Mouse (Mus musculus): Measurements from ENCODE around the gene Mpp6. TPM values are rescaled to one million over a fixed set of nuclear protein-coding genes. Genes with fewer than 3 reads are reported as not detected.

Gene Mpp6
- polyA plus RNA-seq (2012; rRNA removed), result 19.6 and 33.9 TPM in 2 replicates
- polyA plus RNA-seq (2014; fragmentation: Nextera tagmentation; extraction: Ambion mirVana), result 64.8 and 66.4 TPM in 2 replicates

- ATAC-seq (ENCODE audit: low FRiP score, low read depth) (peak; percentile 86), DNase-seq (ENCODE audit: low spot score) (peak; percentile 77)
- TF ChIP-seq POLR2A (IDR thresholded peaks at IDR 0.05; ENCODE audit: borderline replicate concordance, extremely low read depth, insufficient read depth, insufficient read length), result 0 out of 2 replicates have a peak, but pooled peaks have one; percentile 37
- Histone ChIP-seq H3K9ac (ENCODE audit: low read depth, low read length, severe bottlenecking) (peak within 1 kb of the TSS; percentile 85), H3K27ac (replicated peaks; ENCODE audit: low read depth, low read length) (peak within 1 kb of the TSS; percentile 85), H3K4me2 (replicated peaks; ENCODE audit: low read depth, low read length, severe bottlenecking) (peak within 1 kb of the TSS; percentile 81), H3K9me3 (ENCODE audit: control insufficient read depth, low read length) (no peaks in the 10 kb centered on the region), H3K27me3 (ENCODE audit: control insufficient read depth, insufficient read depth, low read length) (0 out of 2 replicates have a peak, but pooled peaks cover 4% of the 10 kb centered on the region), H3K4me1 (ENCODE audit: control insufficient read depth, insufficient read depth, low read length) (no peaks in the 10 kb centered on the region), H3K36me3 (ENCODE audit: control insufficient read depth, insufficient read depth, low read length) (no peaks in the 10 kb centered on the region), H3K4me3 (replicated peaks; ENCODE audit: low read length) (peak within 1 kb of the TSS; percentile 80)
- under 1% methylated on average over 57 of the region's 74 CpGs for WGBS
These were observed at the start of gene Mpp6 for GRCm38 (mm10) chr6:50109757-50110378. Gene Mpp6, plus strand, starts transcription at chr6:50110241.

- DNase-seq (ENCODE audit: low spot score) (no peak), ATAC-seq (ENCODE audit: low FRiP score, low read depth) (no peak)
- H3K27me3 ChIP-seq (ENCODE audit: control insufficient read depth, insufficient read depth, low read length), result no peaks in the 10 kb centered on the region
- H3K4me1 ChIP-seq (ENCODE audit: control insufficient read depth, insufficient read depth, low read length), result no peaks in the 10 kb centered on the region
- H3K4me3 ChIP-seq (replicated peaks; ENCODE audit: low read length), result no peak overlapping the region
- H3K9ac ChIP-seq (ENCODE audit: low read depth, low read length, severe bottlenecking), result no peak overlapping the region
- H3K9me3 ChIP-seq (ENCODE audit: control insufficient read depth, low read length), result no peaks in the 10 kb centered on the region
- WGBS, result 85% methylated on average over 6 of the region's 6 CpGs
- no peak for TF ChIP-seq POLR2A (IDR thresholded peaks at IDR 0.05; ENCODE audit: borderline replicate concordance, extremely low read depth, insufficient read depth, insufficient read length)
- no peak overlapping the region for H3K27ac ChIP-seq (replicated peaks; ENCODE audit: low read depth, low read length)
- no peak overlapping the region for H3K4me2 ChIP-seq (replicated peaks; ENCODE audit: low read depth, low read length, severe bottlenecking)
- no peaks in the 10 kb centered on the region for H3K36me3 ChIP-seq (ENCODE audit: control insufficient read depth, insufficient read depth, low read length)
These were observed 43.9 kb upstream of the Mpp6 start for GRCm38 (mm10) chr6:50066172-50066571.

- Histone ChIP-seq H3K9me3 (ENCODE audit: control insufficient read depth, low read length) (no peaks in the 10 kb centered on the region), H3K36me3 (ENCODE audit: control insufficient read depth, insufficient read depth, low read length) (no peaks in the 10 kb centered on the region), H3K4me3 (replicated peaks; ENCODE audit: low read length) (no peak overlapping the region), H3K9ac (ENCODE audit: low read depth, low read length, severe bottlenecking) (no peak overlapping the region), H3K27ac (replicated peaks; ENCODE audit: low read depth, low read length) (no peak overlapping the region), H3K4me1 (ENCODE audit: control insufficient read depth, insufficient read depth, low read length) (no peaks in the 10 kb centered on the region), H3K4me2 (replicated peaks; ENCODE audit: low read depth, low read length, severe bottlenecking) (no peak overlapping the region), H3K27me3 (ENCODE audit: control insufficient read depth, insufficient read depth, low read length) (no peaks in the 10 kb centered on the region)
- ATAC-seq (ENCODE audit: low FRiP score, low read depth), result no peak
- no peak for DNase-seq (ENCODE audit: low spot score)
- TF ChIP-seq POLR2A (IDR thresholded peaks at IDR 0.05; ENCODE audit: borderline replicate concordance, extremely low read depth, insufficient read depth, insufficient read length), result no peak
These were observed 41.6 kb upstream of the Mpp6 start for GRCm38 (mm10) chr6:50068490-50068889.

GRCm38 (mm10) chr6:50075248-50075647 lies 34.8 kb upstream of the Mpp6 start:
- Histone ChIP-seq H3K9me3 (ENCODE audit: control insufficient read depth, low read length) (no peaks in the 10 kb centered on the region), H3K9ac (ENCODE audit: low read depth, low read length, severe bottlenecking) (no peak overlapping the region), H3K4me2 (replicated peaks; ENCODE audit: low read depth, low read length, severe bottlenecking) (no peak overlapping the region), H3K27me3 (ENCODE audit: control insufficient read depth, insufficient read depth, low read length) (no peaks in the 10 kb centered on the region), H3K36me3 (ENCODE audit: control insufficient read depth, insufficient read depth, low read length) (no peaks in the 10 kb centered on the region), H3K27ac (replicated peaks; ENCODE audit: low read depth, low read length) (no peak overlapping the region), H3K4me3 (replicated peaks; ENCODE audit: low read length) (no peak overlapping the region), H3K4me1 (ENCODE audit: control insufficient read depth, insufficient read depth, low read length) (no peaks in the 10 kb centered on the region)
- TF ChIP-seq POLR2A (IDR thresholded peaks at IDR 0.05; ENCODE audit: borderline replicate concordance, extremely low read depth, insufficient read depth, insufficient read length), result no peak
- DNase-seq (ENCODE audit: low spot score) (no peak), ATAC-seq (ENCODE audit: low FRiP score, low read depth) (no peak)
- WGBS, result 78% methylated on average over 3 of the region's 3 CpGs

- Histone ChIP-seq H3K36me3 (ENCODE audit: control insufficient read depth, insufficient read depth, low read length) (no peaks in the 10 kb centered on the region), H3K4me2 (replicated peaks; ENCODE audit: low read depth, low read length, severe bottlenecking) (no peak overlapping the region), H3K4me3 (replicated peaks; ENCODE audit: low read length) (no peak overlapping the region), H3K9me3 (ENCODE audit: control insufficient read depth, low read length) (no peaks in the 10 kb centered on the region), H3K27me3 (ENCODE audit: control insufficient read depth, insufficient read depth, low read length) (no peaks in the 10 kb centered on the region), H3K4me1 (ENCODE audit: control insufficient read depth, insufficient read depth, low read length) (no peaks in the 10 kb centered on the region), H3K27ac (replicated peaks; ENCODE audit: low read depth, low read length) (no peak overlapping the region), H3K9ac (ENCODE audit: low read depth, low read length, severe bottlenecking) (no peak overlapping the region)
- WGBS, result 61% methylated on average over 2 of the region's 2 CpGs
- ATAC-seq (ENCODE audit: low FRiP score, low read depth) (no peak), DNase-seq (ENCODE audit: low spot score) (no peak)
- TF ChIP-seq POLR2A (IDR thresholded peaks at IDR 0.05; ENCODE audit: borderline replicate concordance, extremely low read depth, insufficient read depth, insufficient read length), result no peak
These were observed 33.6 kb upstream of the Mpp6 start for GRCm38 (mm10) chr6:50076473-50076872.

Measured in limb, embryonic 14.5 days (tissue).